Mouse (Mus musculus) mesoderm, embryonic 11.5 days (tissue): Measurements from ENCODE around the gene Oaz1.
"Not testable (repeated sequence)": the region's sequence is repeated elsewhere in the genome, so short reads cannot be mapped to it uniquely, and the experiment has no call there.

Source experiments
- DNase-seq: peaks from one replicate; pipeline ENCODE4 v3.0.0-alpha.2; 2012; ENCODE audit warnings: low read depth, low spot score

Oaz1 gene

GRCm38 (mm10) chr10:80802204-80802912, 24.1 kb upstream of the Oaz1 start:
- no peak for DNase-seq

- no peak for DNase-seq
These were observed 23.5 kb upstream of the Oaz1 start for GRCm38 (mm10) chr10:80802996-80803395.

- DNase-seq = no peak
These were observed 22.1 kb upstream of the Oaz1 start for GRCm38 (mm10) chr10:80804340-80804739.

- no peak for DNase-seq
These were observed 21.5 kb upstream of the Oaz1 start, which contains the start of gene Amh for GRCm38 (mm10) chr10:80804916-80805315. Gene Amh (plus strand): TSS chr10:80805243.

GRCm38 (mm10) chr10:80805322-80805721, 21.1 kb upstream of the Oaz1 start:
- DNase-seq = no peak

GRCm38 (mm10) chr10:80805925-80806324, 20.5 kb upstream of the Oaz1 start:
- peak; percentile 70 for DNase-seq

- no peak for DNase-seq
These were observed 20.0 kb upstream of the Oaz1 start for GRCm38 (mm10) chr10:80806341-80807056.

- DNase-seq = peak; percentile 86
These were observed 19.3 kb upstream of the Oaz1 start for GRCm38 (mm10) chr10:80807057-80807627.

- no peak for DNase-seq
These were observed 18.1 kb upstream of the Oaz1 start for GRCm38 (mm10) chr10:80808099-80808984.

GRCm38 (mm10) chr10:80808985-80809632, 17.3 kb upstream of the Oaz1 start:
- DNase-seq = no peak

- no peak for DNase-seq
These were observed 16.4 kb upstream of the Oaz1 start for GRCm38 (mm10) chr10:80810084-80810483.

GRCm38 (mm10) chr10:80812391-80813041, 13.9 kb upstream of the Oaz1 start:
- DNase-seq = no peak

- no peak for DNase-seq
These were observed 13.1 kb upstream of the Oaz1 start, which contains the start of gene Jsrp1 for GRCm38 (mm10) chr10:80813366-80813765. Gene Jsrp1 (minus strand): TSS chr10:80813498.

- no peak for DNase-seq
These were observed 11.7 kb upstream of the Oaz1 start for GRCm38 (mm10) chr10:80814800-80815199.

- not testable (repeated sequence) for DNase-seq
These were observed 10.2 kb upstream of the Oaz1 start for GRCm38 (mm10) chr10:80816303-80816702.

GRCm38 (mm10) chr10:80817164-80817563, 9.3 kb upstream of the Oaz1 start:
- no peak for DNase-seq

- not testable (repeated sequence) for DNase-seq
These were observed 8.5 kb upstream of the Oaz1 start for GRCm38 (mm10) chr10:80817955-80818354.

- no peak for DNase-seq
These were observed 7.7 kb upstream of the Oaz1 start for GRCm38 (mm10) chr10:80818599-80819281.

- DNase-seq = no peak
These were observed 7.0 kb upstream of the Oaz1 start for GRCm38 (mm10) chr10:80819406-80819805.

GRCm38 (mm10) chr10:80821991-80822390, 4.5 kb upstream of the Oaz1 start:
- DNase-seq = no peak
